Mouse (Mus musculus): ENCODE data around the gene Hsbp1. TPM values are rescaled to one million over a fixed set of nuclear protein-coding genes. Genes with fewer than 3 reads are reported as not detected.
A peak's percentile ranks its signal among the peaks of the same experiment; 100 is the strongest.
"Not testable (repeated sequence)": the region's sequence is repeated elsewhere in the genome, so short reads cannot be mapped to it uniquely, and the experiment has no call there.

Hsbp1 gene
- 613 and 636 TPM in 2 replicates for polyA plus RNA-seq (2015; fragmentation: Nextera tagmentation; extraction: Ambion mirVana)

GRCm38 (mm10) chr8:119344190-119344856 is at the start of gene Hsbp1:
Hsbp1 (plus strand) TSS chr8:119344488.
- Histone ChIP-seq H3K4me3 (peak within 1 kb of the TSS; percentile 74), H3K27ac (replicated peaks) (peak within 1 kb of the TSS; percentile 57; the same call in 1 of the 2 replicates), H3K9ac (peak within 1 kb of the TSS; percentile 91), H3K36me3 (peaks cover 35% of the 10 kb centered on the region), H3K27me3 (peaks cover 11% of the 10 kb centered on the region), H3K4me2 (peak within 1 kb of the TSS; percentile 63), H3K9me3 (no peaks in the 10 kb centered on the region), H3K4me1 (replicated peaks) (peaks cover 12% of the 10 kb centered on the region)
- 3% methylated on average over 52 of the region's 52 CpGs for WGBS
- peak; percentile 99 for ATAC-seq (ENCODE audit: low read depth)

DNA sequence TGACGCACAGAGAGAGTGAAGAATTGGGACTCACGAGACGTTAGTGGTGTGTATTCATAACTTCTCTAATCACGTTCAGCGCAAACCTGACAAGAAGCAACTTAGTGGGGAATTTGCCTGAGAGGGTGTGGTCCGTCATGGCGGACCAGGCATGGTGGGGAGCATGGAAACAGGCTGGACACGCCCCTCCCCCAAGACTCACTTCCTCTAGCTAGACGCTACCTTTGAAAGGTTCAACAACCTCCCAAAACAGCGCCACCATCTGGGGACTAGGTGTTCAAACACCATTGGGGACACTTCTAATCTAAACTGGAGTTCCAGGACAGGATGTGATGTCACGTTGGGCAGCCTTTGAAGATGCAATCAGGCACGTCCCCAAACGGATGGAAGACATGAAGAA is 48.8 kb upstream of the Hsbp1 start:
- Histone ChIP-seq H3K9me3 (no peaks in the 10 kb centered on the region), H3K4me1 (replicated peaks) (no peaks in the 10 kb centered on the region), H3K9ac (no peak overlapping the region), H3K36me3 (no peaks in the 10 kb centered on the region), H3K4me2 (no peak overlapping the region), H3K27me3 (no peaks in the 10 kb centered on the region), H3K4me3 (no peak overlapping the region), H3K27ac (replicated peaks) (no peak overlapping the region)
- ATAC-seq (ENCODE audit: low read depth): no peak
- WGBS: 82% methylated on average over 13 of the region's 13 CpGs

GRCm38 (mm10) chr8:119297752-119298151 is 46.5 kb upstream of the Hsbp1 start:
- H3K27ac ChIP-seq (replicated peaks); H3K4me3 ChIP-seq; H3K27me3 ChIP-seq; H3K9me3 ChIP-seq; H3K4me2 ChIP-seq; H3K4me1 ChIP-seq (replicated peaks); ATAC-seq (ENCODE audit: low read depth); H3K9ac ChIP-seq; H3K36me3 ChIP-seq: not testable (repeated sequence)
- WGBS: 30% methylated on average over 3 of the region's 3 CpGs

DNA sequence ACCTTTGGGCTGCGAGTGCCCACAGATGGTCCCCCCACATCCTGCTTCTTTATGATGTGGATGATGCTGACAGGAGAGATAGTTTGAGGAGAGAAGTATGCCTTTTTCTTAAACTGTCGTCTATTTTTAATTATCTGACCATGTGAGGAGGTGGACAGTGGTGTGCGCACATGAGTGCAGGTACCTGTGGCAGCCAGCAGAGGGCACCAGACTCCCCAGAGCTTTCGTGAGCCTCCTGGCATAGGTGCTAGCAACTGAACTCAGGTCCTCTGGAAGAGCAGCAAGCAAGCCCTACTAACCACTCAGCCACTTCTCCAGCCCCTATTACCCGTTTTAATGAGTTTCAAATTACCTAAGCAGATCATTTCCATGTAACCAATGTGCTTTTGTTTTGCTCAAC is 44.0 kb upstream of the Hsbp1 start:
- Histone ChIP-seq H3K4me2 (no peak overlapping the region), H3K4me1 (replicated peaks) (no peaks in the 10 kb centered on the region), H3K9me3 (no peaks in the 10 kb centered on the region), H3K27ac (replicated peaks) (no peak overlapping the region), H3K27me3 (no peaks in the 10 kb centered on the region), H3K4me3 (no peak overlapping the region), H3K9ac (no peak overlapping the region), H3K36me3 (no peaks in the 10 kb centered on the region)
- 90% methylated on average over 5 of the region's 5 CpGs for WGBS
- no peak for ATAC-seq (ENCODE audit: low read depth)

DNA sequence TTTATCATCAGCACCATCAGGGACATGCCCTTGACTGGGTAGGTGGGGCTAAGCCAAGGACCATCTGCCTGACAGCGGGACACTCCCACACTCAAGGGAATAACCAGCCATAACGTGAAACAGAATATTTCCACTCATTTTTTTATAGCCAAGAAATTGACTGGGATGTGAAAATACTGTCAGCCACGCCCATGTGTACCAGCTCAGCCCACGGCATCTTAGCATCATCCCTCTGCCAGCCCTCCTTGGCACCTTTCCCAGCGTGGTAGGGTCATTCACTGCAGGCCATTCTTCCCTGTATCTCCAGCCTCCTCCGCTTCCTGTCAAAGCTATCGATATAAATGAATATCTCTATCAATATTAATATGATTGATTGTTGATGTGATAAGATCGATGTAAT is 40.1 kb upstream of the Hsbp1 start:
- Histone ChIP-seq H3K4me3 (no peak overlapping the region), H3K4me2 (no peak overlapping the region), H3K36me3 (no peaks in the 10 kb centered on the region), H3K27me3 (no peaks in the 10 kb centered on the region), H3K9me3 (no peaks in the 10 kb centered on the region), H3K27ac (replicated peaks) (no peak overlapping the region), H3K4me1 (replicated peaks) (no peaks in the 10 kb centered on the region), H3K9ac (no peak overlapping the region)
- no peak for ATAC-seq (ENCODE audit: low read depth)
- 80% methylated on average over 8 of the region's 8 CpGs for WGBS

DNA sequence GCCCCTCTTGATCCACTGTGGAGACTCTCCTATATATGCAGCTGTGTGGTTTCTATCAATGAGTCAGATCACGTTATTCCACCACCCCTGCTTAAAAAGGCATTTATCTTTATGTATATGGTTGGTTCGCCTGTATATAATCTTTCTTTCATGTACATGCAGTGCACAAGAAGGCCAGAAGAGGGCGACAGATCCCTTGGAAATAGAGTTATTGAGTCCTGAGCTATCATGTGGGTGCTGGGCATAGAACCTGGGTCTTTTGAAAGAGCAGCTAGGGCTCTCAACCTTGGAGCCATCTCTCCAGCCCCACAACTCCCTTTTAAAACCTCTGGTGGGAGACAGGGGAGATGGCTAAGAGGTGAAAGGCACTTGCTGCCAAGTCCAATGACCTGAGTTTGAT is 32.9 kb upstream of the Hsbp1 start:
- Histone ChIP-seq H3K9ac (no peak overlapping the region), H3K36me3 (no peaks in the 10 kb centered on the region), H3K9me3 (no peaks in the 10 kb centered on the region), H3K4me2 (no peak overlapping the region), H3K27ac (replicated peaks) (no peak overlapping the region), H3K27me3 (no peaks in the 10 kb centered on the region), H3K4me3 (no peak overlapping the region), H3K4me1 (replicated peaks) (no peaks in the 10 kb centered on the region)
- no peak for ATAC-seq (ENCODE audit: low read depth)
- 27% methylated on average over 3 of the region's 3 CpGs for WGBS

GRCm38 (mm10) chr8:119323215-119323614 is 21.1 kb upstream of the Hsbp1 start:
- peaks cover 7% of the 10 kb centered on the region; the same call in 1 of the 2 replicates for H3K9me3 ChIP-seq
- no peaks in the 10 kb centered on the region for H3K27me3 ChIP-seq
- no peak for ATAC-seq (ENCODE audit: low read depth)
- WGBS: 61% methylated on average over 6 of the region's 6 CpGs
- H3K27ac ChIP-seq (replicated peaks): no peak overlapping the region
- H3K9ac ChIP-seq: no peak overlapping the region
- H3K4me1 ChIP-seq (replicated peaks): no peaks in the 10 kb centered on the region
- H3K4me2 ChIP-seq: no peak overlapping the region
- H3K36me3 ChIP-seq: no peaks in the 10 kb centered on the region
- no peak overlapping the region for H3K4me3 ChIP-seq

DNA sequence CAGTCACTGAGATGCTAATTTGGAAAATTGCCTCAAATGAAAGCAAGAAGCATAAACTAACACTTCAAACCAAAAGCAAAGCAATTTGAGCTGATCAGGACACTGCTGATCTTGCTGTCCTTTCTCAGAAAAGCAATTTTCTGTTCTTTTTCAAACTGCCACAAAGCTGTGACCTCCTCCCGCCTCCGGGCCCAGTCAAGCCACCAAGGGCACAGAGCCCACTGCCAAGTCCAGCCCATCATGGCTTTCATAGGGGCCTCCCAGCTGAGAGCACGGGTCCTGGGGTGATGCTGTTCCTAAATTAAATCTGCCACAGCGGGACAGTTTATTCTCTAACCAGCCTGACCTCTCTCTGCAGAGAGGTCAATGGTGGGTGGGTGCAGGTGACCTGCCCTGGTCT is 4.7 kb upstream of the Hsbp1 start:
- Histone ChIP-seq H3K36me3 (no peaks in the 10 kb centered on the region), H3K4me3 (no peak overlapping the region), H3K27ac (replicated peaks) (no peak overlapping the region), H3K4me2 (no peak overlapping the region), H3K27me3 (peaks cover 11% of the 10 kb centered on the region), H3K9me3 (peaks cover 6% of the 10 kb centered on the region; the same call in 1 of the 2 replicates), H3K9ac (no peak overlapping the region), H3K4me1 (replicated peaks) (no peaks in the 10 kb centered on the region)
- 84% methylated on average over 4 of the region's 4 CpGs for WGBS
- no peak for ATAC-seq (ENCODE audit: low read depth)

GRCm38 (mm10) chr8:119343606-119344005 is 682 bp upstream of the Hsbp1 start:
- H3K9ac ChIP-seq: no peak overlapping the region
- H3K27ac ChIP-seq (replicated peaks): peak overlapping the region; percentile 43; the same call in 1 of the 2 replicates
- H3K36me3 ChIP-seq: peaks cover 28% of the 10 kb centered on the region
- H3K4me2 ChIP-seq: peak overlapping the region; percentile 49
- peaks cover 11% of the 10 kb centered on the region for H3K27me3 ChIP-seq
- WGBS: 86% methylated on average over 3 of the region's 3 CpGs
- peak; percentile 23 for ATAC-seq (ENCODE audit: low read depth)
- peaks cover 12% of the 10 kb centered on the region for H3K4me1 ChIP-seq (replicated peaks)
- peak overlapping the region; percentile 74 for H3K4me3 ChIP-seq
- H3K9me3 ChIP-seq: no peaks in the 10 kb centered on the region

DNA sequence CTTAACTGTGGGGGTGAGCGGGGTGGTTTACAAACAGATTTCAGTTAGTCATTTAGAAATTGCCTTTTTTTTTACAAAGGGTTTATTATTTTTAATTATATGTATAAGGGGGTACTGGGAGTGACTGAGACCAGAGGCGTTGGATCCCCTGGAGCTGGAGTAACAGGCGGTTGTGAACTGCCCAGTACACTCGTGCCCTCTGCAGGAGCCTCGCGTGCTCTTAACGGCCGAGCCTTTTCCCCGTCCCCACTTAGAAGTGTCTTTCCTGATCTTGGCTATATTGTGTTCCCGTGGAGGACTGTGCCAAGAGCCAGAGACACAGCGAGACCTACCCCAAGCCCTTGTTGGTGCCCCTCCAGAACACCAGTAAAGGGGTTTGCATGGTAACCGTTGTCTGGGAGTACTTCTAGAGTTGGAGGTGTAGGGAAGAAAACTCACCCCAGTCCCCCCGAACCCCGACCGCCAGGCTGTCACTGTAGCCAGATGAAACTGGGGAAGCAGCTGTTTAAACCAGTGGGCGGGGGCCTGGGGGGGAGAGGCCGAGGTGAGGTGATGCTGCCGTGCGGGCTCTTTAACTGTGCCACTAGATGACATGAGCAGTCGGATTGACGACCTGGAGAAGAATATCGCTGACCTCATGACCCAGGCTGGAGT is 868 bp downstream of the Hsbp1 start:
- H3K9me3 ChIP-seq: no peaks in the 10 kb centered on the region
- H3K4me2 ChIP-seq: peak overlapping the region; percentile 63
- peak overlapping the region; percentile 74 for H3K4me3 ChIP-seq
- ATAC-seq (ENCODE audit: low read depth): no peak
- H3K27ac ChIP-seq (replicated peaks): 0 out of 2 replicates have a peak overlapping the region, but pooled peaks have one; percentile 57
- H3K4me1 ChIP-seq (replicated peaks): peaks cover 12% of the 10 kb centered on the region
- peaks cover 42% of the 10 kb centered on the region for H3K36me3 ChIP-seq
- H3K9ac ChIP-seq: peak overlapping the region; percentile 91
- 62% methylated on average over 22 of the region's 22 CpGs for WGBS
- peaks cover 6% of the 10 kb centered on the region for H3K27me3 ChIP-seq

DNA sequence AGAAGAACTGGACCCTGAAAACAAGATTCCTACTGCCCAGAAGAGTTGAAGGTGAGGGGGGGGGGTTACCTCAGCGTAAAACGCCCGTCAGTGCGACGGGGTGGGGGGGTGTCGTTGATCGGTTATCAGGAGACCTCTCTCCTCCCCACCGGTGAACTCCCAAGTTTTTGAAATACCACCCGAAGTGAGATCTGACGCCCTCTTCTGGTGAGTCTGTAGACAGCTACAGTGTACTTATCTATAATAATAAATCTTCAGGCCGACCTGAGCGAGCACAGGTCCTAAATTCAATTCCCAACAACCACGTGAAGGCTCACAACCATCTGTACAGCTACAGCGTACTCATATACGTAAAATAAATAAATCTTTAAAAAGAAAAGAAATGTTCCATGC is 1.4 kb downstream of the Hsbp1 start:
- Histone ChIP-seq H3K36me3 (peaks cover 47% of the 10 kb centered on the region), H3K4me2 (peak overlapping the region; percentile 63), H3K4me1 (replicated peaks) (peaks cover 12% of the 10 kb centered on the region), H3K9ac (peak overlapping the region; percentile 91; the same call in 1 of the 2 replicates), H3K9me3 (no peaks in the 10 kb centered on the region), H3K4me3 (peak overlapping the region; percentile 74), H3K27ac (replicated peaks) (no peak overlapping the region), H3K27me3 (peaks cover 6% of the 10 kb centered on the region; the same call in 1 of the 2 replicates)
- no peak for ATAC-seq (ENCODE audit: low read depth)
- 85% methylated on average over 15 of the region's 15 CpGs for WGBS

GRCm38 (mm10) chr8:119351647-119352046 is 7.4 kb downstream of the Hsbp1 start:
- Histone ChIP-seq H3K36me3 (peaks cover 47% of the 10 kb centered on the region), H3K27me3 (no peaks in the 10 kb centered on the region), H3K4me3 (no peak overlapping the region), H3K9me3 (no peaks in the 10 kb centered on the region), H3K4me1 (replicated peaks) (no peaks in the 10 kb centered on the region), H3K9ac (no peak overlapping the region), H3K4me2 (no peak overlapping the region), H3K27ac (replicated peaks) (no peak overlapping the region)
- no peak for ATAC-seq (ENCODE audit: low read depth)
- WGBS: 94% methylated on average over 19 of the region's 19 CpGs

Measured in neural tube, embryonic 13.5 days (tissue).